Mouse (Mus musculus) layer of hippocampus, adult 2 months (tissue): ENCODE measurements at regions not wholly inside any gene's neighbourhood (a gene's known extent, or its start where the extent isn't known, plus 50 kb on each side); places are given as distances from the start of the nearest gene placed in this dataset.
A peak's percentile ranks its signal among the peaks of the same experiment; 100 is the strongest.

Experiments
- DNase-seq, 2 experiments: peaks; one replicate each; pipeline ENCODE4 v3.0.0; 2022; ENCODE audit warnings: low spot score in 2 of 2
- H3K27ac ChIP-seq: fragments of 200-600 bp; 2 replicates; pipeline ENCODE4 v1.8.1; 2022
- H3K4me3 ChIP-seq: fragments of 200-600 bp; 2 replicates; pipeline ENCODE4 v1.8.1; 2022; ENCODE audit warnings: mild to moderate bottlenecking
- CTCF ChIP-seq: fragments of 200-600 bp; conservative IDR thresholded peaks from 2 replicates; pipeline ENCODE4 v1.8.1; 2022; ENCODE audit warnings: antibody characterized with exemption, mild to moderate bottlenecking, moderate library complexity

DNA sequence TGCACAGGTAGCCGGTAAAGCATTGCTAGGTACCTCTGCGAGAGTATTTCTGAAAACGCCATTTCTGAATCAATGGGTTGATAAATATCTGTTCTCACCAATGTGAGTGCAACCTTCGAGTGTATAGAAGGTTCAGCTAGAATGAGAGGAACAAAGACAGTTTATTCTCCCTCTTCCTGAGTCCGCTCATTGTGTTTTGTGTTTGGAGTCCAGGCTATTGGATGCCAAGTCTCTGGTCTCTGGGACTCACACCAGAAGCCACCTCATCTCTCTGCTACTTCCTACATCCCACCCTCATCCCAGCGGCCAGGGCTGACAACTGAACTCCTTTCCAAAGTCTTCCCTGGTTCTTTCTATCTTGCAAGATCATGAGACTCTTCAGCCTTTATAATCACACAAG is 62.7 kb downstream of the Lrrc30 start:
- H3K27ac ChIP-seq, result 0 out of 2 replicates have a peak overlapping the region, but pooled peaks have one; percentile 28
- H3K4me3 ChIP-seq, result no peak overlapping the region
- no peak for DNase-seq
- no peak for TF ChIP-seq CTCF

- no peak for DNase-seq
- Histone ChIP-seq H3K4me3 (no peak overlapping the region), H3K27ac (peak overlapping the region; percentile 39; the same call in 1 of the 2 replicates)
- no peak for TF ChIP-seq CTCF
Observed at GRCm38 (mm10) chr17:67566216-67566615, 66.3 kb downstream of the Lrrc30 start.

DNA sequence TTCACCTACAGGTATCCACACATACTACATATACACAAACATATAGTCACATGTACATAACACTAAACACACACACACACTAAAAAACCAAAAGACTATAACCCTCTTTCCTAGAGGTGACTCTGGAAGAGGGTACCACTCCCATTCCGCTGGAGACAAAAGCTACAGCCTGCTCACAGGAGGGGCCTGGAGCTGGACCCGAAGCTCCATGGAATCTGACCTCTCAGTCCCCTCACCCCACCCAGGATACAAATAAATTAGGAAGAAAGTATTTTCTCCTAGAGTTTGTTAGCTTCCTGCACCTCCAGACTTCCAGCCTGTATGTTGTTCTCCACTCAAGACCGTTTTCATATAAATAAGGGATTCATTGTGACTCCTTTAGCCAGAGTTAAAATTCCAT is 66.8 kb downstream of the Lrrc30 start:
- DNase-seq, result no peak
- no peak for TF ChIP-seq CTCF
- H3K27ac ChIP-seq, result peak overlapping the region; percentile 39; the same call in 1 of the 2 replicates
- H3K4me3 ChIP-seq, result no peak overlapping the region

GRCm38 (mm10) chr17:67564845-67565244 is 67.7 kb downstream of the Lrrc30 start:
- no peak for DNase-seq
- Histone ChIP-seq H3K27ac (no peak overlapping the region; the same call in 1 of the 2 replicates), H3K4me3 (no peak overlapping the region)
- TF ChIP-seq CTCF, result no peak

GRCm38 (mm10) chr17:67563036-67563435 is 69.5 kb downstream of the Lrrc30 start:
- Histone ChIP-seq H3K4me3 (no peak overlapping the region), H3K27ac (no peak overlapping the region)
- DNase-seq, result no peak
- no peak for TF ChIP-seq CTCF

DNA sequence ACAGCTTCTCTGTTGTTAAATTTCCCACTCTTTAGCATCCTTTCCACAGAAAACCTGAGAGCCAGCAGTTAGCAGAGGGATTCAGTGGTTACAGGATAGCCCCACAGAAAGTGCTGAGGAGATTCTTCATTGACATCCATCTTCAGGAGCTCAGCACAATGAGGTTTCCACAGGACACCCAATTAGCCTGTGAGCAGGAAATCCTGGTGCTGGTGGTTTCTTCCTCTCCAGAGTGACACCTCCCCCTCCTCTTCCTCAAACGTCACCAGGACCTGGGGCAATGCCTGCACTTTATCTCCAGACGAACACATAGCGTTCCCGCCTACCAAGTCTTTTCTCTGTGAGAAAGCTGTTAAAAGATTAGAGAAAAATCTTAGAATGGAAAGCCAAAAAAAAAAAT is 70.7 kb downstream of the Lrrc30 start:
- Histone ChIP-seq H3K27ac (no peak overlapping the region), H3K4me3 (no peak overlapping the region)
- no peak for DNase-seq
- no peak for TF ChIP-seq CTCF

GRCm38 (mm10) chr17:67557351-67557870 is 75.1 kb downstream of the Lrrc30 start:
- Histone ChIP-seq H3K27ac (no peak overlapping the region), H3K4me3 (no peak overlapping the region)
- no peak for TF ChIP-seq CTCF
- DNase-seq, result no peak

DNA sequence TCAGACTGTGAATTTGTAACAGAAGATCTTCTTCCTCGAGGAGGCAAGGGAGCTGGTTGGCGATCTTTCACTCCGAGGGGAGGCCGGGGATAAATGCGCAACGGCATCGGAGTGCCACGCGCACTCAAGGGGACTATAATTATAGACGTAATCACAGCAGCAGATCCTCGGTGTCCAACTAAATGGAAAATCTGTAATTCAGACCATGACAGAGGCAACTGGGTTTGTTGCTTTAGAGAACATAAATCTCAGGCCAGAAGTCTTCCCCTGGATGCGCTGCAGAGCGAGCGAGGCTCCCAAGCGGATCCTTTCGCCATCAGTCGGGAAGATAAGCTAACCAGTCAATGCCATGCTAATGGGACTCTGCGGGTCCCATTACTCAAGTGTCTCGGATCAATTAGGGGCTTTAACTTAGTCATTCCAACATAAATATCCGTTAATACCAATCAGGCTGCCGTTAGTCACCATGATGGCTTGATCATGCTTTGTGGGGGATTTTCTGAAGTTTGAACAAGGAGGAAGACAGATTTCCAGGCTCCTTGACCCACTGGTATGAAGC is 79.9 kb downstream of the Lrrc30 start:
- no peak for TF ChIP-seq CTCF
- no peak for DNase-seq
- Histone ChIP-seq H3K4me3 (no peak overlapping the region), H3K27ac (no peak overlapping the region)

- no peak for TF ChIP-seq CTCF
- Histone ChIP-seq H3K4me3 (no peak overlapping the region), H3K27ac (no peak overlapping the region)
- no peak for DNase-seq
Observed at GRCm38 (mm10) chr17:67548966-67549700, 83.4 kb downstream of the Lrrc30 start.

DNA sequence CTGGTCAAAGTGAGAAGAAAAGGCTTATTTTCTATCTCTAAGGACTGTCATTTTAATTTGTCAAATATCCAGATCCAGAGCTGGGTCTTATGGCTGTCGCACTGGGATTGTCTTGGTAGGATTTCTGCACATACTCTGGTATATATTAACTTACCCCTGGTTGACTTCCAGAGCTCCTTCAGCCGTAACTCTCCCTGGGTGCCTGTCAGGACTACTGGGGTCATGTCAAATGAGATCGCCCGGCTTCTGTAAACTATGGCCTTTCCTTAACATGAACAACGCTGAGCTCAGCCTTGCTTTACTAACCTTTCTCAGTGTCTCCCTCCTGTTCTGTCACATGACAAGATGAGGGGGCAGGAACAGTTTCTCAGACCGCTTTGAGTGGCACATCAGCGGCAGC is 88.1 kb downstream of the Lrrc30 start:
- no peak overlapping the region for H3K27ac ChIP-seq
- no peak for DNase-seq
- H3K4me3 ChIP-seq, result no peak overlapping the region
- TF ChIP-seq CTCF, result no peak

GRCm38 (mm10) chr17:67532331-67532730 is 100.2 kb downstream of the Lrrc30 start:
- DNase-seq, result no peak

DNA sequence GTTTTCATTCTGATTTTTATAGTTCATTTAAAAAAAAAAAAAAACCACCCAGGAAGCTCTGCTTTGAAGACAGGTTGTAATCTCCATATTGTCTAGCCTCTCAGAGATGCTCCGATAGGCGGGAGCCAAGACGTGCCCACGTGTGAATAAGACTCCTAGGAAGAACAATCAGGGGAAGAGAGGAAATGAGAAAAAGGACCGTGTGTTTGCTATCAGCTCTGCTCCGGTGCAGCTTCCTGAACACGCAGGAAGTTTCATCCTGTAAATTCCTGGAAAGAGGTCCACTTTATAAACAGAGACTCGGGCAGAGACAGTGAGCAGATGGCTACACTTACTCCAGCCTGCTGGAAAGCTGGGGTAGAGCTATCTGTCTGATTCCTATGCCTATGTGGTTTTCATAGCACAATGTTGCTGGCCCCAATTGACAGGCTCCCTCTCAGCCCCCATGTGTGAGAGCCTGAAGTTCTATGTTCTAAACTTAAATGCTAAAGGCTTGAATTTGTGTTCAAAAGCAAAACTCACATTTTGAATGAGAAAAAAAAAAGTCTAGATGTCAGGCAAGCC is 111.6 kb downstream of the Lrrc30 start:
- no peak overlapping the region for H3K4me3 ChIP-seq
- no peak for TF ChIP-seq CTCF
- no peak overlapping the region for H3K27ac ChIP-seq
- no peak for DNase-seq

More at GRCm38 (mm10) chr17:67532331-67532730, 100.2 kb downstream of the Lrrc30 start:
- Histone ChIP-seq H3K4me3 (no peak overlapping the region), H3K27ac (no peak overlapping the region)
- no peak for TF ChIP-seq CTCF

DNA sequence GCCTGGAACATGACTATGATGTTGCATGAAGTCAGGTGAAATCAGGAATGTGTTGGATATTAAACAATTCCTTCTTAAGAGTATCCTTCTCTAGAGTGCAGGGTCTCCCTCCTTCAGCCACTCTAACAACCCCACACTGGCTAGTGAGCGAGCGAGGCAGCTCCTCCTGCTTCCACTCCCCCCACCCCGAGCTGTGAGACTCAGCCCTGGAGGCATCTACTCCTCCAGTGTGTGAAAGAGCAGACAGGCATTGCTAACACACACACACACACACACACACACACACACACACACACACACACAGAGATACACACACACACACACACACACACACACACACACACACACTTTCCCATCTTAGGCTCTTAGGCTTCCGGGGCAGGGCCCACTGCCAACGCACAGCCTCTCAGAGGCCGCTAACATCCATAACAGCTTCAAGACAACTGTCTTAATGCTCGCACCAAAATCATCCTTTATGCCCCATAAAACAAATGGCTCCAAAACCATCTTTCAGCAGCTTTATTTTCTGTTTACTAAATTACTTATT is 116.8 kb downstream of the Lrrc30 start:
- Histone ChIP-seq H3K27ac (0 out of 2 replicates have a peak overlapping the region, but pooled peaks have one; percentile 46), H3K4me3 (no peak overlapping the region)
- TF ChIP-seq CTCF, result no peak
- no peak for DNase-seq
